Mouse (Mus musculus) hindbrain, embryonic 16.5 days (tissue): ENCODE results near the gene Pcsk2. TPM values are rescaled to one million over a fixed set of nuclear protein-coding genes. Genes with fewer than 3 reads are reported as not detected.

Experiments
- ATAC-seq: fragments of 200-750 bp; cut with Nextera tagmentation; 2 replicates; pipeline ENCODE4 v1.8.0; 2017; ENCODE audit warnings: moderate TSS enrichment, moderate library complexity
- H3K27ac ChIP-seq: fragments of 300-500 bp; sonication (generic); 2 replicates; pipeline ENCODE4 v1.5.1; 2014; ENCODE audit warnings: low read depth, mild to moderate bottlenecking, control low read depth, low read length, moderate library complexity
- H3K27me3 ChIP-seq: fragments of 300-500 bp; sonication (generic); replicated peaks from 2 replicates; pipeline ENCODE4 v1.6.1; 2014; ENCODE audit warnings: low read length; ENCODE audit not compliant: control insufficient read depth, insufficient read depth
- H3K36me3 ChIP-seq: fragments of 300-500 bp; sonication (generic); 2 replicates; pipeline ENCODE4 v1.6.1; 2014; ENCODE audit warnings: mild to moderate bottlenecking, low read length, moderate library complexity, mixed read lengths; ENCODE audit not compliant: control insufficient read depth, insufficient read depth
- H3K4me1 ChIP-seq: fragments of 300-500 bp; sonication (generic); 2 replicates; pipeline ENCODE4 v1.6.1; 2014; ENCODE audit warnings: low read depth, low read length; ENCODE audit not compliant: control insufficient read depth, insufficient read depth
- H3K4me2 ChIP-seq: fragments of 300-500 bp; sonication (generic); 2 replicates; pipeline ENCODE4 v1.6.1; 2014; ENCODE audit warnings: mild to moderate bottlenecking, low read length, control low read depth, moderate library complexity
- H3K4me3 ChIP-seq: fragments of 300-500 bp; sonication (generic); 2 replicates; pipeline ENCODE4 v1.5.1; 2014; ENCODE audit warnings: mild to moderate bottlenecking, low read length, control low read depth, moderate library complexity
- H3K9ac ChIP-seq: fragments of 300-500 bp; sonication (generic); 2 replicates; pipeline ENCODE4 v1.6.1; 2014; ENCODE audit warnings: low read depth, mild to moderate bottlenecking, control low read depth, low read length, moderate library complexity
- H3K9me3 ChIP-seq: fragments of 300-500 bp; sonication (generic); 2 replicates; pipeline ENCODE4 v1.6.1; 2014; ENCODE audit warnings: mild to moderate bottlenecking, low read length, moderate library complexity; ENCODE audit not compliant: control insufficient read depth
- WGBS: fragments of 180-500 bp; shearing (Covaris S2); extraction: QIAGEN DNeasy Blood & Tissue Kit; methylation state at CpG from one replicate; pipeline ENCODE4 v1.1.7; 2014; 5-methylcytosine and 5-hydroxymethylcytosine counted together
- polyA plus RNA-seq: library from polyadenylated mRNA; unstranded; fragments of >200 nt; fragmentation: Nextera tagmentation; extraction: Ambion mirVana; gene quantifications from 2 replicates; pipeline ENCODE4 v1.2.1, GENCODE M21; 2015

The Pcsk2 gene
- polyA plus RNA-seq, 1 experiment from 2014 or later = 23.4 TPM

- 66% methylated on average over 12 of the region's 12 CpGs for WGBS
- peak; percentile 80 for ATAC-seq
- H3K4me1 ChIP-seq = no peaks in the 10 kb centered on the region
- no peak overlapping the region for H3K4me2 ChIP-seq
- H3K9ac ChIP-seq = no peak overlapping the region
- H3K9me3 ChIP-seq = no peaks in the 10 kb centered on the region
- no peak overlapping the region for H3K4me3 ChIP-seq
- H3K27me3 ChIP-seq = no peaks in the 10 kb centered on the region
- H3K27ac ChIP-seq = no peak overlapping the region
- no peaks in the 10 kb centered on the region for H3K36me3 ChIP-seq
These were observed 305.6 kb downstream of the Pcsk2 start for GRCm38 (mm10) chr2:143851354-143852221.

- Histone ChIP-seq H3K9ac (no peak overlapping the region), H3K27me3 (no peaks in the 10 kb centered on the region), H3K36me3 (no peaks in the 10 kb centered on the region), H3K4me2 (no peak overlapping the region), H3K27ac (no peak overlapping the region), H3K4me1 (no peaks in the 10 kb centered on the region), H3K4me3 (no peak overlapping the region), H3K9me3 (no peaks in the 10 kb centered on the region)
- ATAC-seq = no peak
- 74% methylated on average over 18 of the region's 18 CpGs for WGBS
These were observed 306.6 kb downstream of the Pcsk2 start for GRCm38 (mm10) chr2:143852295-143853275.

DNA sequence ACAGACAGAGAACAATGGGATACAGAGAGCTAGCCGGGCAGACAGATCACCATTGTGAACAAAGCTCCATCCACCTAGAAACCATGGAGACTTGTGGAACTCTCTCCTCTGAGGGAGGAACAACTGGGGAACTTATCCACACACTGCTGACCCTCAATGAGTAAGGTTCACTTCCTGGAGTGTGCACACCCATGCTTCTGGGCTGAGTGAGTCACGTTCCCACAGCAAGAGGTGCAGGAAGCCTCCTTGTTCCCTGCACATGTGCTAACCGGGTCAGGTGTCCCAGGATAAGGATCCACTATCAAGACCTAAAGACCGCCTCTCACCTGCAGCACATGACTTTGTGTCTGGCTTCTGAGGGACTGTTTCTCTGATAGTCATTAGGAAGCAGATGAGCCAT lies 307.5 kb downstream of the Pcsk2 start:
- no peak for ATAC-seq

DNA sequence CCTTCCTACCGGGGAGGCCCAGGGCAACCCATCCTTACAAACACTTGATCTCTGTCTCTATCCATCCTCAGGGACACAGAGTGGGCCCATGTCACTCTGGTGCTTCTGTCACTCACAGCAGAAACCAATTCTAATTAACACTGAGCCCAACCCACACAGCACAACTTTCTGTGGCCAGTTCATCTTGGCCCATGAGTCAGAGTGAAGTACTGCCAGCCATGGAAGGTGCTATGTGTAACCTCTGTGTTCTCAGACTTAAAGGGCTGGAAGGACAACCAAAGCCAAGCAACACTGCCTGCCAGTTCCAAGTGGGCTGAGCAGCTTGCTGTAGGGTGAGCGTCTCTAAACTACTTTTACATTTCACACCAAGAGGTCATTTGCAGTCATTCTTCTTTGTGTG lies 313.2 kb downstream of the Pcsk2 start:
- Histone ChIP-seq H3K4me1 (peaks cover 5% of the 10 kb centered on the region; the same call in 1 of the 2 replicates), H3K4me2 (no peak overlapping the region), H3K9ac (no peak overlapping the region), H3K27ac (no peak overlapping the region), H3K36me3 (no peaks in the 10 kb centered on the region), H3K9me3 (no peaks in the 10 kb centered on the region), H3K27me3 (no peaks in the 10 kb centered on the region), H3K4me3 (no peak overlapping the region)
- ATAC-seq = no peak
- 69% methylated on average over 2 of the region's 2 CpGs for WGBS

More for the DNA sequence above, 307.5 kb downstream of the Pcsk2 start:
- Histone ChIP-seq H3K9me3 (no peaks in the 10 kb centered on the region), H3K4me1 (no peaks in the 10 kb centered on the region), H3K36me3 (no peaks in the 10 kb centered on the region), H3K4me2 (no peak overlapping the region), H3K27ac (no peak overlapping the region), H3K9ac (no peak overlapping the region), H3K27me3 (no peaks in the 10 kb centered on the region), H3K4me3 (no peak overlapping the region)
- WGBS = 66% methylated on average over 4 of the region's 4 CpGs

DNA sequence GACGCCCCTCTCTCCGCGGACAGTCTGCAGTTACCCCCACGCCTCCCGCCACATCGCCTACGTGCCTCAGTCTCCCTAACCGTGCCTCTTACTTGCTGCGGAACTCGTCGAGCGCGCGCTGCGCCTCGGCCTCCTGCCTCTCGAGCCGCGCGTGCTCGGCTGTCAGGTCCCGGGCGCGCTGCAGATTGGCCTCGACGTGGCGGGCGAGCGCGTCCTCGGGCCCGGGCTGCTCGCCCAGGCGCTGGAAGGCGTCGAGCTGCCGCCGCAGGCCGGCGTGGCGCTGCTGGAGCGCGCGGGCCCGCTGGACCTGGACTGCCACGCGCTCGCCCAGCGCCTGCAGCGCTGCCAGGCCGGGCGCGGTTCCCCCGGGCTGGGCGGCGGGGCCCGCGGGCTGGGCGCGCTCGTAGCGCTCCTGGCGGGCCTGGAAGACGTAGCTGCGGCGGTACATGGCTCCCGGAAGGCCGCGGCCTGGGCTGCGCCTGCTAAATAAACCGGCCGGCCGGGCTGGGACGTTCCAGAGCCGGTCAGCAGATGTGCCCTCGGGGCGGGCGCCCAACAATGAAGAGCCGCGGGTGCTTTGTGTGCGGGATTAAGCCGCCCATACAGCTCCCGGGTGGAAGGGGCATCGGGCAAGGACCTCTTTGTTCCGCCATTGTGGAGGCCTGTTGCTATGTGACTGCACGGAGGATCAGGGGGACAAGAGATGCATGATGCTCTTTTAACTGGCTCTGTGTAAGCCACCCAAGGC lies 316.7 kb downstream of the Pcsk2 start, which contains the start of gene Bfsp1:
TSS of gene Bfsp1 (minus strand) at position 690 of the 748 bp plus-strand sequence.
- peaks cover 5% of the 10 kb centered on the region; the same call in 1 of the 2 replicates for H3K4me1 ChIP-seq
- peak within 1 kb of the TSS; percentile 72 for H3K4me2 ChIP-seq
- H3K36me3 ChIP-seq = no peaks in the 10 kb centered on the region
- H3K9me3 ChIP-seq = no peaks in the 10 kb centered on the region
- H3K9ac ChIP-seq = peak within 1 kb of the TSS; percentile 69
- peak within 1 kb of the TSS; percentile 48 for H3K4me3 ChIP-seq
- H3K27ac ChIP-seq = peak within 1 kb of the TSS; percentile 27; the same call in 1 of the 2 replicates
- H3K27me3 ChIP-seq = no peaks in the 10 kb centered on the region
- 2% methylated on average over 64 of the region's 86 CpGs for WGBS
- peak; percentile 90 for ATAC-seq

DNA sequence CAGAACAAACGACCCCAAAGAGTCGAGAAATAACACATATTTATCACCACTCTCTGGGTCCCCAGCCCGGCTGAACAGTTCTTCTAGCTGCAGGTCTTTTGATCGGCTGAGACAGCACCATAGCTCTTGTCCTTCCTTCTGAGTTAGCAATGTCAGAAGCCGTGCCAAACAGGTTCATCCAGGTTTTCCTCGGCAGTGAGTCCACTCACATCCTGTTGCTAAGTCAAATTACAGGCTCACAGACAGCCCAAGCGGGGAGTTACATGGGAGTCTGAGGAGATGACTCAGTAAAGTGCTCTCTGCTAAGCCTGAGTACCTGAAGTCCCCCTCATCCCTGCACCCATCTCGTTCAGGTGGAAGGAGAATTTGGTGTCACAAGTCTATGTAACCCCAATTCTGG lies 318.6 kb downstream of the Pcsk2 start:
- Histone ChIP-seq H3K4me2 (no peak overlapping the region), H3K4me3 (no peak overlapping the region), H3K27ac (no peak overlapping the region), H3K36me3 (no peaks in the 10 kb centered on the region), H3K27me3 (no peaks in the 10 kb centered on the region), H3K9ac (no peak overlapping the region), H3K4me1 (peaks cover 5% of the 10 kb centered on the region; the same call in 1 of the 2 replicates), H3K9me3 (no peaks in the 10 kb centered on the region)
- ATAC-seq = no peak
- 68% methylated on average over 8 of the region's 8 CpGs for WGBS
